Mouse (Mus musculus): ENCODE results near the gene Trib3. TPM values are rescaled to one million over a fixed set of nuclear protein-coding genes. Genes with fewer than 3 reads are reported as not detected.
A peak's percentile ranks its signal among the peaks of the same experiment; 100 is the strongest.

Gene Trib3
- total RNA-seq, 4 experiments from 2014 or later: 3.3 to 4.2 (median 4.1) TPM

- DNase-seq (ENCODE audit: low spot score): no peak
Measured at GRCm38 (mm10) chr2:152346776-152347465, 3.1 kb upstream of the Trib3 start.

- no peak for DNase-seq (ENCODE audit: low spot score)
Measured at GRCm38 (mm10) chr2:152345393-152345792, 1.6 kb upstream of the Trib3 start.

GRCm38 (mm10) chr2:152344909-152345308 lies 1.1 kb upstream of the Trib3 start:
- DNase-seq (ENCODE audit: low spot score): no peak

- DNase-seq (ENCODE audit: low spot score): peak; percentile 32
Measured at GRCm38 (mm10) chr2:152344361-152344760, 529 bp upstream of the Trib3 start.

- no peak for DNase-seq (ENCODE audit: low spot score)
Measured at GRCm38 (mm10) chr2:152339631-152340179, 4.1 kb downstream of the Trib3 start.

- no peak for DNase-seq (ENCODE audit: low spot score)
Measured at GRCm38 (mm10) chr2:152338319-152338718, 5.5 kb downstream of the Trib3 start.

GRCm38 (mm10) chr2:152337591-152338212 lies 6.1 kb downstream of the Trib3 start:
- DNase-seq (ENCODE audit: low spot score): no peak

GRCm38 (mm10) chr2:152336856-152337255 lies 7.0 kb downstream of the Trib3 start:
- no peak for DNase-seq (ENCODE audit: low spot score)

GRCm38 (mm10) chr2:152335289-152335820 lies 8.5 kb downstream of the Trib3 start:
- DNase-seq (ENCODE audit: low spot score): no peak

- no peak for DNase-seq (ENCODE audit: low spot score)
Measured at GRCm38 (mm10) chr2:152333345-152334006, 10.4 kb downstream of the Trib3 start.

GRCm38 (mm10) chr2:152332101-152332825 lies 11.6 kb downstream of the Trib3 start, which contains the start of gene Rbck1:
Gene Rbck1, minus strand, starts transcription at chr2:152332653.
- DNase-seq (ENCODE audit: low spot score): peak; percentile 89

- DNase-seq (ENCODE audit: low spot score): no peak
Measured at GRCm38 (mm10) chr2:152330858-152331423, 12.9 kb downstream of the Trib3 start.

- peak; percentile 48 for DNase-seq (ENCODE audit: low spot score)
Measured at GRCm38 (mm10) chr2:152327980-152328379, 15.9 kb downstream of the Trib3 start.

GRCm38 (mm10) chr2:152326654-152327053 lies 17.2 kb downstream of the Trib3 start:
- DNase-seq (ENCODE audit: low spot score): no peak

GRCm38 (mm10) chr2:152326157-152326556 lies 17.7 kb downstream of the Trib3 start:
- no peak for DNase-seq (ENCODE audit: low spot score)

- no peak for DNase-seq (ENCODE audit: low spot score)
Measured at GRCm38 (mm10) chr2:152324842-152325241, 19.0 kb downstream of the Trib3 start.

- DNase-seq (ENCODE audit: low spot score): no peak
Measured at GRCm38 (mm10) chr2:152323971-152324370, 19.9 kb downstream of the Trib3 start.

- no peak for DNase-seq (ENCODE audit: low spot score)
Measured at GRCm38 (mm10) chr2:152322198-152322597, 21.6 kb downstream of the Trib3 start.

GRCm38 (mm10) chr2:152321558-152321957 lies 22.3 kb downstream of the Trib3 start:
- DNase-seq (ENCODE audit: low spot score): no peak

GRCm38 (mm10) chr2:152317054-152317453 lies 26.8 kb downstream of the Trib3 start:
- DNase-seq (ENCODE audit: low spot score): no peak

GRCm38 (mm10) chr2:152313926-152314325 lies 29.9 kb downstream of the Trib3 start:
- DNase-seq (ENCODE audit: low spot score): no peak

Data from heart, adult 8-10 months (tissue).